Mouse (Mus musculus) C2C12 (cell line): ENCODE data around the gene Bri3.

ENCODE experiments used
- CTCF ChIP-seq: IDR thresholded peaks from one replicate; pipeline ENCODE4 v1.5.1; 2011; ENCODE audit not compliant: control insufficient read depth, insufficient read depth, insufficient read length
- MYOD1 ChIP-seq: IDR thresholded peaks from one replicate; pipeline ENCODE4 v1.6.1; 2011; ENCODE audit warnings: low read depth; ENCODE audit not compliant: control insufficient read depth, insufficient read length
- MYOG ChIP-seq: IDR thresholded peaks from one replicate; pipeline ENCODE4 v1.6.1; 2011; ENCODE audit not compliant: control insufficient read depth, insufficient read length; ENCODE audit errors: extremely low read depth

DNA sequence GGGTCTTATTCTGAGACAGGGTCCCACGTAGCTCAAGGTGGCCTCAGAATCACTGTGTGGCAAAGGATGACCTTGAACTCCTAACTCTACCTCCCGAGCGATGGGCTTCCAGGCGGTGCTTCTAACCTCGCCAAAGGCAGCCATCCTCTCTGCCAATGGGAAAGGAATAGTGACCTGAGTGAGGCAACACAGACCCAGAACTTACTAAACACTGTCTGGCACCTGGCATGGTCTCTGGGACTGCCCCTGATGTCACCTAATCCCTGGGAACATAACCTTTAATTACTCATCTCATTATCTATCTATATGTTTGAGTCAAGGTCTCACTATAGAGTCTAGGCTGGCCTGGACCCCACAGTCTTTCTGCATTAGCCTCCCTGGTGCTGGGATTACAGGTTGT lies 24.3 kb upstream of the Bri3 start:
- no peak for TF ChIP-seq CTCF
- no peak for TF ChIP-seq MYOD1
- no peak for TF ChIP-seq MYOG
